Mouse (Mus musculus) MEL (cell line): ENCODE results near the gene Hsd11b2.
"Not testable (repeated sequence)": the region's sequence is repeated elsewhere in the genome, so short reads cannot be mapped to it uniquely, and the experiment has no call there.

Experiments
- BHLHE40 ChIP-seq: IDR thresholded peaks from 2 replicates; pipeline ENCODE4 v1.6.1; 2012; ENCODE audit warnings: low read depth, mild to moderate bottlenecking, inconsistent platforms, low read length, improper control_type of control experiment, borderline replicate concordance
- CTCF ChIP-seq, 3 experiments: IDR thresholded peaks in 2 of 3; conservative IDR thresholded peaks in 1 of 3; 2 replicates each; pipeline ENCODE4 v1.5.1; 2011 to 2012; ENCODE audit warnings: low read length in 3 of 3, low read depth in 2 of 3, mild to moderate bottlenecking in 2 of 3, improper control_type of control experiment in 1 of 3, inconsistent platforms in 1 of 3, mixed read lengths in 1 of 3, moderate library complexity in 1 of 3; ENCODE audit not compliant: control insufficient read depth in 1 of 3, insufficient read depth in 1 of 3, poor library complexity in 1 of 3, severe bottlenecking in 1 of 3
- MAX ChIP-seq: IDR thresholded peaks from 2 replicates; pipeline ENCODE4 v1.6.1; 2011; ENCODE audit warnings: low read length, improper control_type of control experiment
- POLR2A ChIP-seq, 2 experiments: IDR thresholded peaks; 2 replicates each; pipeline ENCODE4 v1.6.1; 2011 to 2012; ENCODE audit warnings: low read length in 2 of 2, mild to moderate bottlenecking in 2 of 2, control low read depth in 1 of 2, improper control_type of control experiment in 1 of 2, low read depth in 1 of 2, moderate library complexity in 1 of 2; ENCODE audit not compliant: control insufficient read depth in 1 of 2, insufficient read depth in 1 of 2, poor library complexity in 1 of 2
- POLR2AphosphoS5 ChIP-seq: IDR thresholded peaks from 2 replicates; pipeline ENCODE4 v1.6.1; 2012; ENCODE audit warnings: low read depth, borderline replicate concordance, mild to moderate bottlenecking, inconsistent platforms, low read length, moderate library complexity, mixed read lengths
- RAD21 ChIP-seq: IDR thresholded peaks from 2 replicates; pipeline ENCODE4 v1.6.1; 2011; ENCODE audit warnings: mild to moderate bottlenecking, low read depth, low read length, improper control_type of control experiment

GRCm38 (mm10) chr8:105564573-105565229, 46.1 kb downstream of the Hsd11b2 start:
- peak in 1 of 3 experiments; percentile 18; a peak in 1 of 6 replicates for TF ChIP-seq CTCF (IDR thresholded peaks at IDR 0.05 in 2 of 3, conservative IDR thresholded peaks at IDR 0.05 in 1 of 3; ENCODE audit: control insufficient read depth in 1 of 3, insufficient read depth in 1 of 3, low read depth in 2 of 3, low read length in 3 of 3, poor library complexity in 1 of 3, severe bottlenecking in 1 of 3)
- TF ChIP-seq POLR2A (IDR thresholded peaks at IDR 0.05; ENCODE audit: control insufficient read depth in 1 of 2, insufficient read depth in 1 of 2, low read depth in 1 of 2, low read length in 2 of 2, poor library complexity in 1 of 2); POLR2AphosphoS5; MAX; RAD21; BHLHE40: not testable (repeated sequence)
